Mouse (Mus musculus) megakaryocyte, embryonic 14.5 days (primary cell): Measurements from ENCODE around the gene Cnksr3.

Experiments
- FLI1 ChIP-seq: IDR thresholded peaks from 2 replicates; pipeline ENCODE4 v1.6.1; 2012; ENCODE audit warnings: low read length, inconsistent platforms, mixed read lengths
- GATA1 ChIP-seq: IDR thresholded peaks from 3 replicates; pipeline ENCODE4 v1.6.1; 2012; ENCODE audit warnings: mixed read lengths, low read length, inconsistent platforms, borderline replicate concordance

GRCm38 (mm10) chr10:7133005-7133404 is 79.0 kb downstream of the Cnksr3 start:
- TF ChIP-seq FLI1 (no peak), GATA1 (no peak)
